In genomic region chr7:144417644-144418343, GRCm38 (mm10) we compare ENCODE assay signal across 9 mouse cellular contexts. TPM values are rescaled to one million over a fixed set of nuclear protein-coding genes. Genes with fewer than 3 reads are reported as not detected.
DNase-seq lines count a peak whose midpoint lies in the region; TF ChIP-seq lines count a peak whose summit lies in the region.
"Had no signal": no experiment of that assay in that cellular context is flagged by ENCODE, and none has a peak within 500 bp of the region (broad histone marks: within the 10 kb centered on the region; RNA-seq: fewer than 3 reads in every experiment).

No protein-coding gene starts in this region.

- H3K27ac ChIP-seq in left cerebral cortex, adult 2 months, result peak overlapping the region; percentile 88
- H3K27ac ChIP-seq: liver, embryonic 14.5 days had no signal

- no peak for TF ChIP-seq CTCF in left cerebral cortex, adult 2 months (IDR thresholded peaks at IDR 0.05)

- intact Hi-C loops in heart, postnatal 25 days (cut with DNase I), result no loop called here
- intact Hi-C loops in left cerebral cortex, adult 2 months (cut with DNase I), result loop anchor here (2.0 to 5.0 kb wide), 2 partner anchors 100 to 131 kb away; no protein-coding TSS in a partner anchor

- DNase-seq in gastrocnemius, adult 18-20 months (ENCODE audit: low spot score), result peak; percentile 21
- DNase-seq in gastrocnemius, adult 8-10 months (ENCODE audit: low spot score in 2 of 2), result no peak
- DNase-seq in adrenal gland, postnatal 36 days, result peak; percentile 85 to 86
- peak; percentile 70 for DNase-seq in fibroblast of lung, adult 2 months (ENCODE audit: low read depth)
- peak; percentile 10 for DNase-seq in heart, postnatal 25 days (ENCODE audit: low spot score)
- peak; percentile 75 to 85 for DNase-seq in left cerebral cortex, adult 2 months (ENCODE audit: extremely low spot score in 1 of 2, low spot score in 2 of 2)
- DNase-seq in neural tube, embryonic 10.5 days (ENCODE audit: extremely low spot score, low spot score), result peak; percentile 19
- peak; percentile 54 to 69 for DNase-seq in urinary bladder, postnatal 4 days (ENCODE audit: low spot score in 2 of 2)

- no peak overlapping the region for H3K4me3 ChIP-seq in left cerebral cortex, adult 2 months

RNA-seq across cellular contexts. Expression of gene Cttn, which starts 53.0 kb away (rescaled TPM):
- total RNA-seq in gastrocnemius, adult 18-20 months (2021), result 10 to 100 TPM; 17.9 to 21.6 TPM
- 10 to 100 TPM; 16.6 to 19.3 (median 17.9) TPM for total RNA-seq in gastrocnemius, adult 8-10 months (2022)
- 100 to 1,000 TPM; 239 to 243 TPM for total RNA-seq in adrenal gland, postnatal 36 days (2021)
- total RNA-seq in heart, postnatal 25 days (2021), result 10 to 100 TPM; 29.5 to 32.4 TPM
- total RNA-seq in left cerebral cortex, adult 2 months (2021), result 100 to 1,000 TPM; 103 to 107 TPM

Comparison
In these comparisons a context has a peak if more than half of its experiments do, and no peak if none do; other contexts are left out.
1. DNase-seq: peak in gastrocnemius, adult 18-20 months (single experiment), adrenal gland, postnatal 36 days (2 of 2), fibroblast of lung, adult 2 months (single experiment), heart, postnatal 25 days (single experiment), left cerebral cortex, adult 2 months (2 of 2), neural tube, embryonic 10.5 days (single experiment) and urinary bladder, postnatal 4 days (2 of 2); none in gastrocnemius, adult 8-10 months (0 of 2).